Mouse (Mus musculus) heart, embryonic 15.5 days (tissue): ENCODE data around the gene Tmem121. TPM values are rescaled to one million over a fixed set of nuclear protein-coding genes. Genes with fewer than 3 reads are reported as not detected.

Experiments used
- ATAC-seq: fragments of 200-750 bp; cut with Nextera tagmentation; replicated peaks from 2 replicates; pipeline ENCODE4 v1.8.0; 2017; ENCODE audit warnings: low read depth, moderate TSS enrichment; ENCODE audit not compliant: insufficient number of reproducible peaks, insufficient read depth, low FRiP score
- H3K27ac ChIP-seq: fragments of 300-500 bp; sonication (generic); 2 replicates; pipeline ENCODE4 v1.5.1; 2015; ENCODE audit warnings: mild to moderate bottlenecking, inconsistent platforms
- H3K27me3 ChIP-seq: fragments of 300-500 bp; sonication (generic); 2 replicates; pipeline ENCODE4 v1.6.1; 2015; ENCODE audit warnings: inconsistent platforms
- H3K36me3 ChIP-seq: fragments of 300-500 bp; sonication (generic); 2 replicates; pipeline ENCODE4 v1.6.1; 2015; ENCODE audit warnings: mild to moderate bottlenecking, inconsistent platforms
- H3K4me1 ChIP-seq: fragments of 300-500 bp; sonication (generic); replicated peaks from 2 replicates; pipeline ENCODE4 v1.6.1; 2015; ENCODE audit warnings: inconsistent platforms
- H3K4me2 ChIP-seq: fragments of 300-500 bp; sonication (generic); 2 replicates; pipeline ENCODE4 v1.6.1; 2015; ENCODE audit warnings: inconsistent platforms, mild to moderate bottlenecking, moderate library complexity
- H3K4me3 ChIP-seq: fragments of 300-500 bp; sonication (generic); 2 replicates; pipeline ENCODE4 v1.5.1; 2015; ENCODE audit warnings: mild to moderate bottlenecking, inconsistent platforms
- H3K9ac ChIP-seq: fragments of 300-500 bp; sonication (generic); 2 replicates; pipeline ENCODE4 v1.6.1; 2015; ENCODE audit warnings: mild to moderate bottlenecking, inconsistent platforms
- H3K9me3 ChIP-seq: fragments of 300-500 bp; sonication (generic); replicated peaks from 2 replicates; pipeline ENCODE4 v1.6.1; 2016; ENCODE audit warnings: inconsistent platforms
- WGBS: fragments of 180-500 bp; shearing (Covaris S2); methylation state at CpG from one replicate; pipeline ENCODE4 v1.1.7; 2015; ENCODE audit warnings: mixed read lengths; 5-methylcytosine and 5-hydroxymethylcytosine counted together
- polyA plus RNA-seq: library from polyadenylated mRNA; unstranded; fragments of >200 nt; fragmentation: Nextera tagmentation; extraction: Ambion mirVana; gene quantifications from 2 replicates; pipeline ENCODE4 v1.2.1, GENCODE M21; 2015

Gene Tmem121
- 2.0 and 7.8 TPM in 2 replicates for polyA plus RNA-seq

DNA sequence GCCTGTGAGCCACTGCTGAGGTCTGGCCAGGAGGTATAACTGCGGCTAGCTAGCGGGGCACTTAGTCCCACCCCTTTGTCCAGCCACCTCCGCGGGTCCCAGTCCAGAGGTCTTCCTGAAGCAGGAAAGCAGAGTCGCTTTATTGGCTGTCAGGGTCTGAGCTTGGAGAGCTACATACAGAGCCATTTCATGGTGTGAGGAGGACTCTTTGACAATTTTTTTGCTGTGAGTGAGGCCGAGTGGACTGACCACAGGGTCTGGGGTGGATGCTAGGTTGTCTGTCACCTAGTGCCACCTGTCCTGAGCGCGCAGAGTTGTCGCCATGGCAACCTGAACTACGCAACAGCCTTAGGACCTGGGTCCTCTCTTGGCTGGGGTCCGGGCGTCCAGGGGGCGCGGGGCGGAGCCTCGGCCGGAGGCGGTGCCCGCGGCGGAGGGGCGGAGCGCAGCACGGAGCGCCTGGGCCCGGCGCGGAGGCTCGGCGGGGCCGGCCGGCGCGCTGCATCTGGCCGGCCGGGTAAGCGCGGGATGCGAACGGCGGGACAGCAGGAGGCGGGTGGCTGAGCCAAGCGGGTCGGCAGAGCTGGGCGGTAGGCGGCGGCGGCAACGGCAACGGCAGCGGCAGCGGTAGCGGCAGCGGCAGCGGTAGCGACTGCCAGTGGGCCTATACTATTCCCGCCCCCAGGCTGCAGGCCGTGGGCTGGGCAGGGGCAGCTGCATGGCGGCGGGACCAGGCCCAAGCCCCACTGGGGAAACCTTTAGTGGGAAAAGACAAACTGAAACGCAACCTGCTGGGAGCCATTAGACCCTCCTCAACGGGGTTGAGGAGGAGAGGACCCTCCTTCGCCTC lies at the start of gene Tmem121:
TSS of gene Tmem121 (plus strand) at position 489 of the 850 bp plus-strand sequence.
- Histone ChIP-seq H3K27me3 (peaks cover 57% of the 10 kb centered on the region), H3K4me3 (peak within 1 kb of the TSS; percentile 65), H3K36me3 (no peaks in the 10 kb centered on the region), H3K9ac (peak within 1 kb of the TSS; percentile 58), H3K9me3 (no peaks in the 10 kb centered on the region), H3K27ac (no peak within 1 kb of the TSS), H3K4me1 (peaks cover 30% of the 10 kb centered on the region), H3K4me2 (peak within 1 kb of the TSS; percentile 95)
- ATAC-seq = peak; percentile 19; the same call in 1 of the 2 replicates
- WGBS = 3% methylated on average over 63 of the region's 63 CpGs

DNA sequence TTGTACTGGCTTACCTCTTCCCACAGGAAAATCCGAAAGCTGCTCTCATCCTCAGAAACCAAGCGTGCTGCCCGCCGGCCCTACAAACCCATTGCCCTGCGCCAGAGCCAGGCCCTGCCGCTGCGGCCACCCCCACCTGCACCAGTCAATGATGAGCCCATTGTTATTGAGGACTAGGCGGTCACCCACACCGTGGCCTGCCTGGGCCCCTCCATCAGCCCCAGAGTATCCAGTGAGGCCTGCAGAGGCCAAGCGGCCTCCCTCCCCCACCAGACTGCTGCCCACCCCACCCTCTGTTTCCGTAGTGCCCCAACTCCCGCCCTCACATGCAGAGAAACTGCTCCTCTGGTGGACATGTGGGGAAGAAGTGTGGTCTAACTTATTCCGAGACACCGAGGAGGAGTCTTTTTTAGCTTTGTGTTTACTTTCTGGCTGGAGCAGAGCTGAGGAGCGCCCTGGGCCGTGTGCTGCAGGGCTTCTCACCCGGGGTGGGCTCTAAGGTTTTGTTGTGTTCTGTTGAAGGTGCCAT lies 49.2 kb upstream of the Tmem121 start:
- no peak for ATAC-seq
- Histone ChIP-seq H3K9me3 (no peaks in the 10 kb centered on the region), H3K4me1 (peaks cover 81% of the 10 kb centered on the region), H3K4me3 (no peak overlapping the region), H3K36me3 (peaks cover 40% of the 10 kb centered on the region), H3K27me3 (no peaks in the 10 kb centered on the region), H3K9ac (no peak overlapping the region), H3K4me2 (no peak overlapping the region), H3K27ac (peak overlapping the region; percentile 96)
- 61% methylated on average over 17 of the region's 17 CpGs for WGBS

DNA sequence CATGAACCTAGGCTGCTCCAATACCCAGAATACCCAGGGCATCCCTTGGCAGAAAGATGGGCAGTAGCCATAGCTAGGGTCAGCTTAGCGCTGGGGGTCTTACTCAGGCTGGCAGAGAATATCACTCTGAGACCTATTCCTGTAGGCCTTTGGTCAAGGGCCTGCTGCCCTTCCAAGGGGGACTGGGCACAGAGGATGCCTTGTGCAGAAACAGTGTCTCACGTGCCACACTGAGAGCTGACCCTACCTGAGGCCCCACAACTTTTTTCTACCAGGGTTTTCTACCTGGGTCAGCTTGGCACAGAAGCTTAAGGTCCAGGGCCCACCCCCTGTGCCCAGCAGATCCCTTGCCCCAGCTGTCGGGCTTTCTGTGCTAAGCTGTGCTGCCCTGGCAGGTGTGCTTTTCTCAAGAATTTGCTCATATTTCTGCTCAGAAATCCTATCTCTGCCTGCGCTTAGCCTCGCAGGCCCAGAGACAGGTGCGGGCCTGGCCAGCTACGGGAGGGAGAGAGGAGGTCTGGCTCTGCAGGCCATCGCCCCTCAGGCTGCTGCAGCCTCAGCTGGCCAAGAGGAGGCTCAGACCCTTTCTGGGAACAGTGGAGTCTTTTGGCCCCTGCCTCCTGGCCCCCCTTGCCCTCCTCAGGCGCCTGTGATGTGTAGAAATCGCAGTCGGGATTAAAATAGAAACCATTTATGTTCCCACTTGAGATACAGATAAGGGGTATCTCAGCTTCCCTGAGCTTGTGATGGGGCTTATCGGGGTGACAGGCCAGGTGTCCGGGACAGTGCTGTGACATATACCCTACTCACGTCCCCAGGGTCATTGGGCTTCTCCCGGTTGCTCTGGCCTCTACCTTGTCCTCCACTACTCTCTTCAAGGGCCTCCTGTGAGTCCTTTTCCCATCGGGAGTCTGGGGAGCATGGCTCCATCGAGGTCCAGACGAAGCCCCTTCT lies 48.2 kb upstream of the Tmem121 start:
- Histone ChIP-seq H3K4me1 (peaks cover 75% of the 10 kb centered on the region), H3K9ac (0 out of 2 replicates have a peak overlapping the region, but pooled peaks have one; percentile 16), H3K4me2 (peak overlapping the region; percentile 78), H3K36me3 (peaks cover 35% of the 10 kb centered on the region), H3K4me3 (no peak overlapping the region), H3K27ac (peak overlapping the region; percentile 96), H3K27me3 (no peaks in the 10 kb centered on the region), H3K9me3 (no peaks in the 10 kb centered on the region)
- peak; percentile 11 for ATAC-seq
- 44% methylated on average over 18 of the region's 18 CpGs for WGBS

DNA sequence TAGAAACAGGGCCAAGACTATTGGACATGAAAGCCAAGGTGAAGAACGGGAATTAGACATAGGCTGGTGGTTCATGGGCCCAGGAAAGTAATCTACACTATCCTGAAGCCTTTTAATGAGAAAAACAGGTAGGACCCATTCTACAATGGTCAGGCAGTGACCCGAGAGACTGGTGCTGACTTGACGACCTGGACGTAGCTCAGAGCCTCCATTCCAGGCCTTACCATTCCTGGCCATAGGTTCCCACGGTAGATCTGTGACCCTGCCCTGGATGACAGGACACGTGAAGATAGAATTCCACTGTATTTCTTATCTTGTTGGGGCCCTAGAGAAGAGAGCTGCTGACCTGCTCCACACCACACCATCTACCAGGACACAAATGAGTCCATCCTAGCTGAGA lies 47.4 kb upstream of the Tmem121 start:
- peaks cover 73% of the 10 kb centered on the region for H3K4me1 ChIP-seq
- H3K27me3 ChIP-seq = no peaks in the 10 kb centered on the region
- peaks cover 36% of the 10 kb centered on the region for H3K36me3 ChIP-seq
- peak overlapping the region; percentile 78 for H3K4me2 ChIP-seq
- ATAC-seq = no peak
- 49% methylated on average over 6 of the region's 6 CpGs for WGBS
- H3K9me3 ChIP-seq = no peaks in the 10 kb centered on the region
- H3K9ac ChIP-seq = peak overlapping the region; percentile 30; the same call in 1 of the 2 replicates
- H3K4me3 ChIP-seq = 0 out of 2 replicates have a peak overlapping the region, but pooled peaks have one; percentile 3
- H3K27ac ChIP-seq = peak overlapping the region; percentile 96

DNA sequence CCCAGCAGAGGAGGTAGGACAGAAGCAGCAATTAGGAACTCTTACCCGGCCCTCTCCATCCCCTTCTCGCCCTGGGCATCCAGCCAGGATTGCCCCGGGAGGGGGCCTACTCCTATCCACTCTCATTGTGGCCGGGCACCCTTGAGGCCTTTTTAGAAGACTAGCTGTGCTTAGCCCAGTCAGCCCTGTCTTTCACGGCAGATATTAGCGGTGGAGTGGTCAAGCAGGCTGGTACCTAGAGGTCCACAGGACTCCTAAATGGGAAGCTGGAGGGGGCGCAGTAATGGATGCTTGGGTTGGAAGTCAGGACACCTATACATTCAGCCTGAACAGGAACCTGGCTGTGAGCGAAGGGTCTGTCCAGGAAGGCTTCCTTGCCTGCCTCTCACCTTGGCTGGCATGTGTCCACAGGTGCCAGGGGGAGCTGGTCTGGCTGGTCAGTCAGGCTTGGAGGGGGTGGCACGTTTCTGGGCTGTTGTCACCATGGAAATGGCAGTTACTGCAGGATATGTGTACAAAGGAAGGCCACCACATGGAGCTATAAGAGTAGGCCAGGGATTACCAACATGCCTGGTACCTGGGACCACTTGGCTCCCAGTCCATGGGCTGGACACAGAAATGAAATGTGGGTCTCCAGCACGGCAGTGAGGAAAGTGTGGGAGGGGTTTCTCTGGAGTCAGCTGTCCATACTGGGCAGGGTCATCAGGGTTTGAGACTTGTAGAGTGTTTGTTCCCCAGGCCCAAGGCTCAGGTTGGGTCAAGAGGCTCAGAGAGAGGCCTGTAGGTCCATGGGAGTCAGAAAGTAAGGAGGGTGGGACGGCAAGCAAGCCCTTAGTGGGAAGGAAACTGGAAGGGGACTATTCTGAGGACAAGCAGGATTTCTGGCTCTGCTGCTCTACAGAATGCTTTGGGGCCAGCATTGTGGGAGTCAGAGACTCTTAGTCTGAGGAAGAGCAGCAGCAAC lies 46.5 kb upstream of the Tmem121 start:
- Histone ChIP-seq H3K9ac (peak overlapping the region; percentile 45), H3K27me3 (no peaks in the 10 kb centered on the region), H3K9me3 (no peaks in the 10 kb centered on the region), H3K36me3 (peaks cover 36% of the 10 kb centered on the region), H3K27ac (peak overlapping the region; percentile 96), H3K4me2 (peak overlapping the region; percentile 78), H3K4me3 (peak overlapping the region; percentile 67), H3K4me1 (peaks cover 73% of the 10 kb centered on the region)
- ATAC-seq = no peak
- WGBS = 35% methylated on average over 11 of the region's 11 CpGs

DNA sequence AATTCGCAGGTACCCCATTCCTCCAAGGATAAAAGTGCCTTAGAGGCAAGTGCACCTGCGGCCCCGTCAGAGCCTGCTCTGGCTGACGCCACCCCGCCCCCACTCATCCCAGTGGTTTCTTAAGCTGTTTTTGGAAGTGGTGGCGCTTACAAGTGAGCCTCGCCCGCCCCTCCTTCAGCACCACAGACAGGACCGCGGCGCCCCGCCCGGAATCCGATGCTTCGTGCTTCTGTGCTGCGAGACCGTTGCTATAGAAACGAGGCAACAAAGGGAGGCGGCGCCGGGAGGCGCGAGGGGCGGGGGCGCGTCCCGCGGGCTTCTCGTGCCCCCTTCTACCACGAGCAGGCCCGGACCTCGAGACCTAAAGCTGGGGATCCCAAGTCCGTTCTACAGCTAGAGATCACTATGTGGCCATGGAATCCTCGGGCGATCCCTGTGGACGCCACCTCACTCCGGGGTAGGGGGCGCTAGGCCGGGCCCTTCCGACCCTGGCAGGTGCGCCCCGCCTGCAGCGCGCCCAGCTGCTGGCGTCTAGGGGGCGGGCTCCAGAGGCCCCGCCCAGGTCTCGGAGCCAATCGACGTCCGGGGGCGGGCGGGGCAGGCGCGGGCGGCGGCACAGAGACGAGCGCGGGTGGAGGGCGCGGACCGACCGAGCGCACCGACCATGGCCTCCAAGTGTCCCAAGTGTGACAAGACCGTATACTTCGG lies 45.7 kb upstream of the Tmem121 start, which contains the start of gene Crip2:
TSS of gene Crip2 (plus strand) at position 329 of the 708 bp plus-strand sequence.
- peak; percentile 80 for ATAC-seq
- Histone ChIP-seq H3K27me3 (no peaks in the 10 kb centered on the region), H3K9me3 (no peaks in the 10 kb centered on the region), H3K9ac (peak within 1 kb of the TSS; percentile 73), H3K27ac (peak within 1 kb of the TSS; percentile 96), H3K4me3 (peak within 1 kb of the TSS; percentile 67), H3K4me1 (peaks cover 73% of the 10 kb centered on the region), H3K4me2 (peak within 1 kb of the TSS; percentile 78), H3K36me3 (peaks cover 41% of the 10 kb centered on the region)
- under 1% methylated on average over 68 of the region's 68 CpGs for WGBS

DNA sequence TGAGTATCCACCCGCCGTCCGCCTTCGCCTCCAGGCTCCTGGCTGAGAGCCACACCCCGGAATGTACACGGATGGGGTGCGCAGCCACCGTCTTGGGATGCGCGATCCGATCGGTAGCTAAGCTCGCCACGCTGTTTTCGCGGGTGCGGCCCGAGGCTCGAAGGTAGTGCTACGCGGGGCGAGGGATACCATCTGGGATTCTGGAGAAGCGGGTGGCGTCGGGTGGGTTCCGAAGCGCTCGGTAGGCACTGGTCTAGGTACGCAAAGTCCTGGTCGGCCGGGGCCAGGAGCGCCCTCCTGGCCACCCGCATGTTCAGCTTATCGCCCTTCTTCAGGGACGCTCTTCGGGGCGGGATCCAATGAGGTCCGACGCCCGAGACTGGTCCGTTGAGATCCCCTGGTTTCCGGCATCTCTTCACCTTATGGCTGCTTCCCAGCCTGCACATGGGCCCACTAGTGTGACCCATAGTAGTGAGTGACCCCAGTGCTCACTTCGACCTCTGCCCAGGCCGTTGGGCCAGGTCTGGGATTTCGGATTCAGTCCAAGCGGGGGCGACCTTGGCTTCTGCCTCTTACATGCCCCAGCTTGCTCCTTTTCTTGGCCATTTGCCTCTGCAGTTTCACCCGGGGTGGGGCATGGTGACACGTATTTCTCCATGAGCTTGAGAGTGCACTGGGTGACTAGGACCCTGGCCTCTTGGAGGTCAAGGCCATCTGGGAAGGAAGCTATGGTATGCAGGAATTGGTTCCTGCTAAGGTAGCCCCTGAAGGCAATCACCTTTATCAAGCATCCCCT lies 44.9 kb upstream of the Tmem121 start:
- Histone ChIP-seq H3K36me3 (peaks cover 39% of the 10 kb centered on the region), H3K4me1 (peaks cover 74% of the 10 kb centered on the region), H3K27me3 (no peaks in the 10 kb centered on the region), H3K4me2 (peak overlapping the region; percentile 78), H3K4me3 (peak overlapping the region; percentile 67), H3K9ac (peak overlapping the region; percentile 73), H3K9me3 (no peaks in the 10 kb centered on the region), H3K27ac (peak overlapping the region; percentile 96)
- no peak for ATAC-seq
- 2% methylated on average over 49 of the region's 49 CpGs for WGBS

DNA sequence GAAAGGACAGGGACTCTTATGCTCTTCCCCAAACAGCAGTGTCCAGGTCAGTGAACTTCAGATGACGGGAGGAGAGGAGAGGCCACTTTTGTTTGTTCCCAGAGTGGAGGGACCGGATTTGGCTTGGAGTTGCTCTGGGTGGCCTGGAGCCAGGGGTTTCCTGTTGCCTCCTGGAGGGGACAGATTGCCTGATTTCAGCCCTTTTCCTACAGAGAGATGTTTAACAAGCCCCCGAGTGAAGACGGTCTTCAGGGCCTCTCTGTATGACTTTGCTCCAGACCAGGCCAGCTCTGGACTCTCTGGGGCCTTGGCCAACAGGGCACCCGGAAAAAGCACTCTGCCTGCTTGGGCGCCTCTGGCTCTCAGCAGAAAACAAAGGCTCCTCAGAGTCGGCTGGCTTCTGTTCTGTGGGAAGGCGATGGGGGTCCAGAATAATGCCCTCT lies 44.2 kb upstream of the Tmem121 start:
- Histone ChIP-seq H3K4me3 (peak overlapping the region; percentile 67), H3K4me2 (peak overlapping the region; percentile 78), H3K27me3 (no peaks in the 10 kb centered on the region), H3K9ac (peak overlapping the region; percentile 73), H3K4me1 (peaks cover 74% of the 10 kb centered on the region), H3K27ac (peak overlapping the region; percentile 96), H3K9me3 (no peaks in the 10 kb centered on the region), H3K36me3 (peaks cover 35% of the 10 kb centered on the region)
- ATAC-seq = no peak
- 17% methylated on average over 8 of the region's 8 CpGs for WGBS
